Mouse (Mus musculus): Measurements from ENCODE around the gene Slc7a1. TPM values are rescaled to one million over a fixed set of nuclear protein-coding genes. Genes with fewer than 3 reads are reported as not detected.

Gene Slc7a1
- total RNA-seq, 4 experiments from 2014 or later: 22.9 to 24.3 (median 23.5) TPM

Other genes with a start within 250 kb of the Slc7a1 start
- 100 to 1,000 TPM; 193 to 215 (median 201) TPM for gene Ubl3, start 152.9 kb upstream of the Slc7a1 start, total RNA-seq (2022)